Mouse (Mus musculus): Measurements from ENCODE around the gene Cacng2.

Gene Cacng2

GRCm38 (mm10) chr15:77988541-77988940 is 131.3 kb downstream of the Cacng2 start:
- no peak for DNase-seq

DNA sequence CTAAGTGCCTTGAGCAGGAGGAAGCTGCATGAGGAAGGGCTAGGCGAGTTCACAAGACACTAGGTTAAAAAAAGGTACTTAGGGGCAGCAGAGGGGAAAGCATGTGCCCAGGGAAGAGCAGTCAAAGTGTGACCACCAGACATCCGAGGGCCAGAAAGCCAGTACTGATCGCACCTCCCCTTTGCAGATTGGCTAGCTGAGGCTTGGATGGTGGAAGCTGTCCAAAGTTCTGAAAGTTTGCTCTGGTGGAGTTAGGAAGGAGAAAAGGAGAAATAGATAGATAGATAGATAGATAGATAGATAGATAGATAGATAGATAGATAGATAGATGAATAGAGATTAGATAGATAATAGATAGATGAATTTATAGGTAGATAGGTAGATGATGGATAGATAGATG is 136.4 kb downstream of the Cacng2 start:
- DNase-seq: no peak

GRCm38 (mm10) chr15:77982195-77982939 is 137.5 kb downstream of the Cacng2 start:
- DNase-seq: peak; percentile 13

- no peak for DNase-seq
Measured at GRCm38 (mm10) chr15:77981181-77981680, 138.6 kb downstream of the Cacng2 start.

GRCm38 (mm10) chr15:77979427-77979865 is 140.4 kb downstream of the Cacng2 start:
- DNase-seq: no peak

GRCm38 (mm10) chr15:77977663-77978062 is 142.2 kb downstream of the Cacng2 start:
- DNase-seq: no peak

DNA sequence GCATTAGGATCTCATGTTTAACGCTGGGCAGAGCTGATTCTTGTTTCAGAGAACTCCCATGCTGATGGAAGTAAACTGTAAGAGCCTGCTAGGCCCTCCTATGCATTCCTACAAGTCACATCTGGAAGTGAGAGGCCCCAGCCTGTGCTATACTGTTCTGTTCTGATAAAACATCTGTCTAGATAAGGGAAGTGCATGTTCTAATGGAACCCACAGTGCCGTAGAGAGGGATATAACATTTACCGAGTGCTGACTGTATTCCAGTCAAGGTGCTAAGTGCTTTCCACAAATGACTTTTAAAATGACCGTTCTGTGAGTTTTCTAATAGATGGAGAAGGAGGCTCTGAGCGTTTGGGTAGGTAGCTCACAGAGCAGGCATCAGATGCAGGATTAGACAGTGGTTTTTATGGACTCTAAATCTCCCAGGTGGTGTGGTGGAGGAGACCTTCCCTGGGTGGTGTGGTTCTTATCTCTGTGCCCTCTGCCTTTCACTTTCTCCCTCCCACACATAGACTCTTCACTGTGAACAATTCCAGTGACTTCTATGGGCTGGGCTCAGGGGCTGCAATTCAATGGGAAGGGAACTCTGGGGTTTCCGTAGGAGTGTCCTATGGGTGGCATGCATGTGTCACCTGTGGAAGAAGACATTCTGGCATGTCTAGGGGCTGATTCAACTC is 145.5 kb downstream of the Cacng2 start:
- no peak for DNase-seq

GRCm38 (mm10) chr15:77970470-77971292 is 149.1 kb downstream of the Cacng2 start, which contains the start of gene Eif3d:
Gene Eif3d, minus strand, starts transcription at chr15:77970813.
- peak; percentile 98 for DNase-seq

GRCm38 (mm10) chr15:77969940-77970469 is 149.8 kb downstream of the Cacng2 start:
- DNase-seq: no peak

DNA sequence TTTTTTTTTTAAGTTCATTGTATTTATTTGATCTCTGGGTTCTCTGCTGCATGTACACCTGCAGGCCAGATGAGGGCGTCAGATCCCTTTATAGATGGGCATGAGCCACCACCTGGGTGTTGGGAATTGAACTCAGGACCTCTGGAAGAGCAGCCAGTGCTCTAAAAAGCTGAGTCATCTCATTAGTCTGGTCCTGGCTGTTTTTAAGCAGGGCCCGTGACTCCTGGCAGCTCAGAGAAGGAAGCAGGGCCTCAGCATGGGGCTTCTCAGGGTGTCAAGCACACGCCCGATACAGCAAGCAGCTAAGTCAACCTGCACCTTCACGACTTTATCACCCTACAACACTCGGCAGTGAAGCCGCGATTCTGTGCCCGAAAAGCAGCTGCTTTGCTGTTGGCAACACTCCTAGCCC is 154.7 kb downstream of the Cacng2 start:
- no peak for DNase-seq

- DNase-seq: no peak
Measured at GRCm38 (mm10) chr15:77962447-77962846, 157.4 kb downstream of the Cacng2 start.

GRCm38 (mm10) chr15:77960693-77961092 is 159.1 kb downstream of the Cacng2 start:
- DNase-seq: no peak

- DNase-seq: no peak
Measured at GRCm38 (mm10) chr15:77958071-77958470, 161.8 kb downstream of the Cacng2 start.

DNA sequence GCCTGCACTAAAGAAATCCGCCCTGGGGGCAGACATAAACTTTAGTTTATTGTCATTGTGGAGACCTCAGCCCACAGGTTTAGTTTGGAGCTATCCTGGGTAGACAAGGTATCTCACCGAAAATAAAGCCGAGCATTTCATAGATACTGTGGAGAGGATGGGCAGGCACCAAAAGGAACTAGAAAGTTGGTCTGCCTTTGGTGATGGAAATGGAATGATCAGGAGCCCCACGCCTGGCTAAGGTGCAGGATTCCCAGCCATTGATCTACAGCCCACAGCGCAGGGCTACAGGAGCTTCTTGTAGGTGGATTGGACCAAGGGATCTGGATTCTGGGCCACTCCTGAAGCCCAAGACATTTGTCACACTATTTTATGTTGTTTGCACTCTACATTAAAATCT is 162.2 kb downstream of the Cacng2 start:
- no peak for DNase-seq

DNA sequence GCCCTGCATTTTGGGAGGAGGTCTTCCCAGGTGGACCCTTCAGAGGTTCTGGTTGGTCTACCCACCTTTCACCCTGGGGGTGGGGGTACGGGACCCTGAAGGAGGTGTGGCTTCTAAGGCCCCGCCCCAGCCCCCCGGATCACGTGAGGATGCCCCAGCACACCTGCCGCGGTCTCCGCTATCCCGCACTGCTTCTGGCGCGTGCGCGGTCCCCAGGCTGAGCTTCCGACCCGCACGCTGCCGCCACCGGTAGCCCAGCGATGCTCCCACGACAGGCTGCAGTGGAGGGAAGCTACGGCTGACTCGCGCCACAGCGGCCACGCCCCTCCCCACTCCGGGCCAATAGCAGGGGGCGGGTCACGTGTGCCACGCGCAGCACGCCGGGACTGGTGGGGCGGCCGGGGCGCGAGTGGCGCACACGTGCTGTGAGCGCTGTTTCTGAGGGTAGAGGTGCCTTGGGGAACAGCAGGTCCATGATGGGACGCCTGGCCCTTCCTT is 163.4 kb downstream of the Cacng2 start, which contains the start of gene Foxred2:
Gene Foxred2, minus strand, starts transcription at position 319 of the 498 bp plus-strand sequence.
- peak; percentile 77 for DNase-seq

GRCm38 (mm10) chr15:77955440-77956403 is 164.1 kb downstream of the Cacng2 start:
- no peak for DNase-seq

DNA sequence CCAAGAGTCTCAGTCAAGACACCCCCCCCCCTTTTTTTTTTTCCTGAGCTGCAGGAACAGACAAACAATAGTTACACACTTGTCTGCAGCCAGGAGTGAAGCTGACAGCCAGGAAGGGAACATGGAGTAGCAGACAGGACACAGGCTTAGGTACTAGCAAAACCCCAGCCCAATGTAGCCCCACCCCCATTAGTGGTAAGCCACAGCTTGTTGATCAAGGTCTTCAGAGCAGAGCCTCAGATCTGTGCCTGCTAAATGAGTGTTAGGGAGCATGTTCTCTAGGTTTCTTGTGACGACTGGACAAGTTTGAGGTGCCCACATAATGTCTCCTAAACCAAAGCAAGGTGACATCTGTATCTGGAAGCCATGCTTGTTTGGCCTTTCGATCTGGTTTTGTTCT is 165.5 kb downstream of the Cacng2 start:
- DNase-seq: no peak

DNA sequence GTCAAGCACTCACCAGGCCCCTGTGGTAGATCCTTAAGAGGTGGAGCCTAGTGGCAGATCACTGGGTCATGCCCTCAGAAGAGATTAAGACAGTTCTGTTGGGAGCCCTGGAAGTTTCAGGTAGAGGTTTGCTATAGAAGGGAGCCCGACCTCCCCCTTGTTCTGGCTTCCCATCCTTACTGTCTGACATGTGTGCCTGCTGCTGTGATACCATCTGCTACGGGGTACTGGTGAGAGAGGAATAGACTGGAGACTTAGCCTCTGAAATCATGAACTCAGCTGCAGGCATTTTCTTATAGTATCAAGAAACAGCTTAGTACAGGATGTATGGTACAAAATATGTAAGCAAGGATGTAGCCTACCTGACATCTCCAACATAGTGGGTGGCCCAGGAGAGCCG is 166.9 kb downstream of the Cacng2 start:
- no peak for DNase-seq

DNA sequence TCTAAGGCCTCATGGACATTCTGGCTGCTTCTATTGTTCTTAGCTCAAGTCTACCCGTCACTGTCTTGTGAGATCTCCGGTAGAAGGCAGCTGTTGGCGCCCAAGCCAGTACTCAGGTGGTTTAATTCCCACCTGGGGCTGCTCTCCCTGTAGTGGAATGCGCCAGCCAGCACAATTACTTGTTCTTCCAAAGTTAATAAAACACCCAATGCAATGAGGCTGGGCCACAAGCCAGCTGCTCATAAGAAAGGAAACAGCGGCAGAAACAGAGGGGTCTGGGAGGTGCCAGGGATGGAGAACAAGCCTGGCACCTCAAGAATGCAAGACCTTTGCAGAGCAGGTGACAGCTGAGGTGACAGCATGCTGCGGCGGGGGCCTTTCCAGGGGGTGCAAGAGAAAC is 170.8 kb downstream of the Cacng2 start:
- no peak for DNase-seq

DNA sequence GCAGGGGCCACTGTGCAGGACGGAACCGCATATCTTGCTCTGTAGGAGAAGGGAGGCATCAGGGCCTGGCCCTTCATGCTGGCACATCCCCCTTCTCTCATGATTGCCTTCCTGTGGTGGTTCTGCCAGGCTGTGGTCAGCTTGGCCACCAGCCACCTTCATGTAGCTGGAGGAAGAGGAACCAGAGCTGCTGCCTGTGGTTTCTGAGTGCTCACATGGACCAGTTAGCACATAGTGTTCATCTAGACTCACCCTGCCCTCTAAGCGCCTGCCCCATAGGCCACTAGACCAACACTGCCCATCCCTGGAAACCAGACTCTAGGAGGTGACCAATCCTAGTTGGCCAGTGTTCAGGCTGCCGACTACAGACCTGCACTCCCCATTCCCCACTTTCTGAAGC is 174.1 kb downstream of the Cacng2 start:
- DNase-seq: peak; percentile 21

Data from lung, postnatal 14 days (tissue).